Mouse (Mus musculus): ENCODE data around the gene Ttc39b.

The Ttc39b gene

DNA sequence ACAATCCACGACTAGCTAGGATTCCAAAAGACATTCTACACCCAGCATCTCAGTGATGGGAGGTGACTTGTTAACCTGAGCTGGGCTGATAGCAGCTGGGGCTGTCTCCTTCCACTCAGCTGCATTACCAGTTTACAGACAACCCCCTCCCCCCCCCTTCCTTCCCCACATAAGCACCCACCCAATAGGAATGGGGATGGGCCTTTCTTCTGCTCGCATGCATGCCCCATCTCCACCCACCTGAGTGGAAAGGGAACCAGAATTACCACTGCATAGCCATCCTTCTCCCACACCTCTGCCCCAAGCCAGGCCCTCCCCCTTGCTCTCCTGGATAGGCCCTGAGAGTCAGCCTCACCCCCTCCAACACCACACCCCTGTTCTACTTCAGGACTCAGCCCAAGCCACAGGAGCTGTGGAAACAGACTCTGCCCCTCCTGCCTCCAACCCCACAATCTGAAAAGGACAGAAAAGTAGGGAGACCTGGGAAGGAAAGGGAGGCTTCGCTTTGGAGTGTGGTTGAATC is 6.2 kb downstream of the Ttc39b start:
- ATAC-seq (ENCODE audit: low TSS enrichment): no peak

DNA sequence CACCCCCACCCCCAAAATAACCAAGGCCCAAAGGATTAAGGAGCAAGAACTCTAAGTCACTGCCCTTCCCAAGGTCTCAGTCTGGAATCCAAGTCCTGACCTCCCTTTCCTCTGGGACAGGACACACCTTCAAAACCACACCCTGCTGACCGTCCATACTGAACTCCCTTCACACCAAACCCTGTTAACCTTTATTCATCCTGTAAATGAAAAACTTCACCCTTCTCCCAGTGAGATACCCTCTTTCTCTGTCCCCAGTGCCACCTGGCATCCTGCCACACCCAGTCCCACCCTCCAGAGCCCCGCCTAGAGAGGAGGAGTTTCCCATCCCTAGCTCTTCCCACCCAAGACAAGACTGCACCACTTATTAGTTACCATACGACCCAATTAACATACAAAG is 7.3 kb downstream of the Ttc39b start:
- no peak for ATAC-seq (ENCODE audit: low TSS enrichment)

DNA sequence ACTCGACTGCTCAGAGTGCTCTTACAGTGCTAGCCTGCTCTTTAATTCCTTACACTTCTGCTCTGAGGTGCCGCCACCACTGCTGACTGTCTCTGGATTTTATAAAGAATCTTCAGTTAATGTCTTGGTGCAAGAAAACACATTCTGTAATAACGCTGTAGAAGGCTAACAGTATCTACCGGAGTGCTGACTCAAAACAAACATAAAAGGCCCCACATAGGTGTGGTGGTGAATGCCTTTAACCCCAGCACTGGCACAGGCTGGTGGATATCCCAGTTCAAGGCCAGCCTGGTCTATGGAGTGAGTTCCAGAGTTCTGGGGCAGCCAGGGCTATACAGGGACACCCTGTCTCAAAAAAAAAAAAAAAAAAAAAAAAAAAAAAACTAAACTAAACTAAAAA is 8.1 kb downstream of the Ttc39b start:
- no peak for ATAC-seq (ENCODE audit: low TSS enrichment)

DNA sequence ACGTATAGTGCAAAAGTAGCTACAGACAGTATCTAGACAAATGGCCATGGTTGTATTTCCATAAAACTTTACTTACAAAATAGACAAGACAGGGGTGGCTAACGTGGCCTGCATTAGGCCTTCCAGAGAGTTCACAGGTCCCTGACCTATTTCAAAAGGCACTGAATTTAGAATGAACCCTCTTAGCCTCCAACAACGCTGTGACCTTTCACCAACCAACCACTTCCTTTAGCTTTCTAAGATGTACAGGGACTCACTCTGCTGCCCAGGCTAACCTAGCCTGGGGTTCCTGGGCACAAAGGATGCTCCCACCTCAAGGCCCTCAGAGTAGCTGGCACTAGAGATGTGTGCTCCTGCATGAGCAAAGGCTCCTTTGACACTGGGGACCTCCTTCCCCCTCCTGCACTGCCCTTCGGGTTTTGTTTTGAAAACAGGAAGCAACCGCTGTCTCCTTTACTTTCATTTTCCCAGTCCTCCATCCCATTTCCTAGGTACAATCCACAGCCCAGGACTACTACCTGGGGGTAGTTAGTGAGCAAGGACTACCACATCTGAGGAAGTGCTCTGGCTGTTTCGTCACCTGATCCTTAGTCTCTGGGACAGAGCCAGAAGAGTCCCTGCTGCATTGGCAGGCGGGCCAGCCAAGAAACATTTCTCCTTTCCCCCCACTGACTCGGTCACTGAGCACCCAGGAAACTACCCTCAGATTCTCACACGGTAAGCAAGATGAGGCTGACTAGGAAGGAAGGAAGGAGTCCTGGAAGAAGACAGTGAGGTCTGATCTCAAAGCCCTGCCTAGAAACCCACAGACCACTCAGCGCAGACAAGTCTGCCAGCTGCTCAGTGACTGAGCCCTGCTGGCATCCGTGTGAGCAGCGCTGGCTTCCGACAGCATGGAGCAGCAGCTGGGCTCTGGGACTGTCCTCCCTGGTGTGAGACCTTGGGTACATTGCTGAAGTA is 8.9 kb downstream of the Ttc39b start:
- ATAC-seq (ENCODE audit: low TSS enrichment): peak; percentile 31

DNA sequence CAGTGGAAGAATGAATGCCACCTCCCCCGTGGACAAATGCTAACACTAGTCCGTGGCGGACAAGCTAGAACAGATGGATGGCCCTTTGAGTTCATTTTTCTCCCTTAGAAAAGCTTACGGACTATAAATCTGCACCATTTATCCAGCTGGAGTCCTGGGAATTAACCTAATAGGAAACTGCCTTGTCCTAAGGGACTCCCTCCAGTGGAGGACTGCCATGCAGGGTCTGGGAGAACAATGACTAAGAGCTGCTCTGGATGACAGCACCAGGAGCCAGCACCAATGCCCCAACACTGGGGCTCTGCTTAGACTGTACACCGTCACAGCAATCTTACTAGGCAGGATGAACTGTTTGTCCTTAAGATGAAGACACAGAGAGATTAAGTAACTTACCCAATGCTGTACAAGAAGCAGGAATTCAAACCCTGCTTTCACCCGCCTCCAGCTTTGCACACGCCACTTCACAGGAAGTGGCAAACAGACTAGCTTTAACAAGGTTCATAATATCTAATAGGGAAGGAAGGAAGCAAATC is 9.7 kb downstream of the Ttc39b start:
- no peak for ATAC-seq (ENCODE audit: low TSS enrichment)

DNA sequence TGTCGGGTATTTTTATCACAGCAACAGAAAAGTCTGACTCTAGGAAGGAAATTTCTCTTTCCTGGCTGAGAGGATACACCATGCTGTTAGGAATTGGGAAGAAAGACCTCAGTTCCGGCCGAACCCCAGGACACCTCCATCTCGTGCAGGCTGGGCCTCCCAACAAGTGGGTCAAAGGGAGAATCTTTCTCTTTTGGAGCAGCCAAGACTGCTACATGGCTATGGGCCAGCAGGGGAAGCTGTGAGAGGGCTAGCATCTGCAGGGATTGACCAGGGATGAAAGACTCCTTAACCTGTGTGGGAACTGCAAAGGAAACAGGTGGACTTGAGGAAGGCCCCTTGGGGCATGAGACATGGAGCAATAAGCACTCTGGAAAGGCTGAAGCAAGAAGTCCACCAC is 11.7 kb downstream of the Ttc39b start:
- no peak for ATAC-seq (ENCODE audit: low TSS enrichment)

DNA sequence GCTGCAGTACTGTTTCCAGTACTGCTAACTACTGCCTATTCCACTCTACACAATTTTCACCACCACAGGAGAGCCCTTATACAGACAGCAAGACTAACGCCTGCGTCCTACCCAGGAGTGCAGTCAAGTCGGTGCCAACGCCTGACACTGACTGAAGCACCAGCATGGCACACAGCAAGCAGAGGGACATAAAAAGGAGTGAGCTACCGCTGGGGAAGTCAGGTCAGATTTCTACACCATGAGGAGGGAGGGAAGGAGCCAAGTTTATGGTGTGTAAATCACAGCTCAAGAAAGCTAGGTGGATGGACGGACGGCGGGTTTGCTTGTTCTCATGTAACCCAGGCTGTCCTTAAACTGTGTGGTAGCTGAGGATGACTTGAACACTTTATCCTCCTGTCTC is 12.6 kb downstream of the Ttc39b start:
- no peak for ATAC-seq (ENCODE audit: low TSS enrichment)

DNA sequence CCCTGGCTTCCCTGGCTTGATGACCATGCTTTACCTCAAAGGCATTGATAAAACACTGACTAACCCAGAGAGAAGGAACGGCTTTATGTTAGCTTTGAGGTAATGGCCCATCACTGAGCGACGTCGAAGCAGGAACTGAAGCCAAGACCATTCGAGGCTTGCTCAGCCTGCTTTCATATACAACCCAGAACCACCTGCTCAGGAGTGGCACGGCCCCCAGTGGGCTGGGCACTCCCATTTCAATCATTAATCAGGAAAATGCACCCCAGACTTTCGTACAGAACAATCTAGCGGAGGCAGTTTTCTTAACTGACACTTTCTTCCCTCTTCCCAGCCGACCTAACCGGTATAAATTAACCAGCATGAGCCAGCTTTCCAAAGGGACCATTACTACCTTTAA is 13.1 kb downstream of the Ttc39b start:
- ATAC-seq (ENCODE audit: low TSS enrichment): no peak

DNA sequence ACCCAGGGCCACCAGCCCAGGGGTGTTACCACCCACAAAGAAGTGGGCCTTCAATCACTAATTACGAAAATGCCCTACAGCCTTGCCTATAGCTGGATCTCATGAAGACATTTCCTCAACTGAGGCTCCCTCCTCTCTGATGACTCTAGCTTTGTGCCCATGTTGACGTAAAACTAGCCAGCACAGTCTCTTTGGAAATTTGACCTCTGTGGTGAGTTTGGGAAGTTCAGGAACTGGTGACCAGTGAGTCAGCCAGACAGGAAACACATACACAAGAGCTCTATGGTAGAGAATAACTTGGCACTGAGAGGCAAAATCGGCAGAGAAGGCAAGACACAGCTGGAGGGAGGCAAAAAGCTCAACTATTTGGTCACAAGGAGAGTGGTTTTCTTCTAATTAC is 15.1 kb downstream of the Ttc39b start:
- no peak for ATAC-seq (ENCODE audit: low TSS enrichment)

DNA sequence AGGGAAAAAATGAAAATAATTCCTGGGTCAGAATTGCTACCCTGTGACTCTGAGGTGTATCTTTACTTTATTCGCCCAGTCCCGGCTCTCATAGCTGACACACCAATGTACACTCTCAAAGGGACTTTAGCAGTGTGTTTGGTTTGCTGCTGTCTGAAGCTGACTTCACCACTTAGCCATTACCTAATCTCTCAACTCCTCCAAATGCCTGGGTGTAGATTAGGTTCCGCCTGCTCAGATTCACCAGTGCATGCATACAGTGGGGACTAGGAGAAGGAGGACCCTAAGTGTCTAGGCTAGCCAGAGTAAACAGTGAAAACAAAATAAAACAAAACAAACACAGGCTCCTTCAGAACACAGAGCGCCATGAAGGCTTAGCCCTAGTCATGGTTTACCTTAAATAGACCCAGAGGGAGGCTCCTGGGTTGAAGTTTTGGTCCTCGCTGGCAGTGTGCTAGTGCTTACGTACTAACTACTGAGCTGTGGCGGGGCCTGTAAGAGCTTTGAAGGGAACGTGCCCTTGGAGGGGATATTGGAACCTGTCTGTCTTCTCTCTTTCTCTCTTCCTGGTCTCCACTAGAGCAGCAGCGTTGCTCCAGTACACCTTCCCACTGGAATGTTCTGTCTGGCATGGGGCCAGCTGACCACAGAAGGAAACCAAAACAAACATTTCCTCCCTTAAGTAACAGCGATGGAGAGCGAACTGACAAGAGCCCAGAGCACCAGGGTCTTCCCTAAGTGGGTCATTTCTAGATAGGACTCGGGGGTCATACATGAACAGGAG is 16.2 kb downstream of the Ttc39b start:
- no peak for ATAC-seq (ENCODE audit: low TSS enrichment)

DNA sequence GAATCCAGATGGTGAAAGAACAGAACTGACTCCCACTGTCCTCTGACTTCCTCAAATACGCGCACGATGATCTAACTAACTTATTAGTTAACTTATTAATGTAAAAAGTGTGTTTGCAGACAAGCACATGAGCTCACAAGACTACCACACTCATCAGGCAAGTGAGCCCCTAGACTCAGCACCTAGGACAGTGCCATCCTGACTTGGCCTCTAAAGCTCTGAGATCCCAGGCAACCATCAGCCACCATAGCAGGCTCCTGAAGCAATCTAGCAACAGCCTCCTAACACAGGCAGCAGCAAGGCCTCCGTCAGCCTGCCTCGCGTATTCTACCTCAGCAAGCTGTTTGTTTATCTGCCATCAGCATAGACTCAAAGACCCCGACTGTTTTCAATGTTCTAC is 17.2 kb downstream of the Ttc39b start:
- ATAC-seq (ENCODE audit: low TSS enrichment): no peak

DNA sequence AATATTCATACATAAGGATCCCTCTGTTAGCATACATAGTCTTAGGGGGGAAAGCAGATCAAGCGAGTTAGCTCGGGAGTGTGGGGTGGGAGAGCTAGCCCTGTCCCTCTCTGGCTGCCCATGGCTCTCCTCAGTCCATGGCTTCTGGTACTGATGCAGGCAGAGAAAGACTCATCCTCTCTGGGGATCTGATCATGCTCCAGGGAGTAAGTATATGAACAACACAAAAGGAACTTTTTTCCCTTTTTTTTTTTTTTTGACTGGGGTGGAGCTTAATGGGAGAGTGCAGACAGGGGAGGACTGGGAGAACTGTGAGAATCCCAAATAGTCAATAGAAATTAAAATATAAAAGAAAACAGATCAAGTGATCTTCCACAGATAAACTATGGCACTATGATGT is 19.0 kb downstream of the Ttc39b start:
- no peak for ATAC-seq (ENCODE audit: low TSS enrichment)

DNA sequence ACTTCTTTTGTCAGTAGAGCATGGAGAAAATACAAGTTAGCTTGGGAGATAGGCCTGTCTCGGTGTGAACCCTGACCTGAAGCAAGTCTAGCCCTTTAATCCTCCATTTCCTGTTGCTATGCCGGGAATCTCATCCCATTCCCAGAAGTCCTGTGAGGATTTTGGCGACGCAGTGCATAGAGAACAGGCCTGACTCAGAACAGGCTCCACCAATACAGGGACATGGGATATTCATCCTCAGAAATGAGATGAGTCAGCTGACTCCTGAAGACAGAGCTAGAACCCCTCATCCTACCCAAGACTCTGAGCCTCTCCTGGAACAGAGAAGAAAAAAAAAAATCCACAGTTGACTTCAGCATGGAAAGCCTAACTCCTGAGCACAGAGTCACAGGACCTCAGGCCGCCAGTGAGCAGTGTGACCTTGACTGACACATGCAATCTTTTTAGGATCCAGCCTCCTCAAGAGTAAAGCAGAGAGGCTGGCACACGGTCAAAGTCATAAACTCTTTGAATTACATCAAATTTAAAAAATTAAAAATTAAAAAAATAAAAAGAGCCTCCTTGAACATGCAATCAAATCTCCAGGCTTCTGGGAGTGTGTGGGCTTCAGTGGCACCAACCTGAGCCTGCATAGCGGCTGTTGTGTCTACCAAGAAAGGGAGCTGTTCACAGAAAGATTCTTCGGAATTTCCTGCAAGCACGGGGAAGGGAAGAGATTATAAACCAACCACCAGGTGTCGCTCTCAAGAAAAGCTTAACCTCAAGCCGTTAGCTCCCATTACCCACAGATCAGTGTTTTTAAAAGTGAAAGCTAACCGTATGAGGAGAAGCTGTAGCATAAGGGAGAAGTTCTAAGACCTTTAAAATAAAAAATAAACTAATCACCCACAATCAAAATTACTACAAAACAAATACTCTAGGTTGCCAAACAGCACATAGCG is 20.9 kb downstream of the Ttc39b start:
- peak; percentile 88 for ATAC-seq (ENCODE audit: low TSS enrichment)

DNA sequence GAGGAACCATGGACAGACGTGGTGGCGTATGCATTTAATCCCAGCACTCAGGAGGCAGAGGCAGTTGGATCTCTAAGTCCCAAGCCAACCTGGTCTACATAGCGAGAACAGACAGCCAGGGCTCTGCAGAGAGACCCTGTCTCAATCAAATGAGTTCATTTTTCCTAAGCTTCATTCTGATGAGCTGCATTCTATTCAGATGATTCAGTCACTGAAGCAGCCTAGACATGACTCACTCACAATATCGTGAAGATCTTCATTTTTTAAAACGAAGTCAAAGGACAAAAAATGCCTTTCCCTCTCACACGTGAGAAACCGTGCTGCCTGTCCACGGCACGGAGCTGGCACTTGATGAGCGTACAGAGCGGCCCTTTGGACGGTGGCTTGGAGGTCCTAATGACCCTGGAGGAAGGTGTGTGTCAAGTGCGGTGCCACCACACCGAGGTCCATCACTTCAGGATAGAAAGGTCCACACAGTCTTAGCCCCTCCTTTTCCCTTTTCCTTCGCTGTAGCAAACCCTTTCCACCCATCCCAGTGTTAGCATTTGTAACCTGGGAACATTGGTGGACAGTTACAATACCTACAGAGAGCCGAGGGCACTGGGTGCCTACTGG is 21.8 kb downstream of the Ttc39b start:
- peak; percentile 10; the same call in 1 of the 2 replicates for ATAC-seq (ENCODE audit: low TSS enrichment)

DNA sequence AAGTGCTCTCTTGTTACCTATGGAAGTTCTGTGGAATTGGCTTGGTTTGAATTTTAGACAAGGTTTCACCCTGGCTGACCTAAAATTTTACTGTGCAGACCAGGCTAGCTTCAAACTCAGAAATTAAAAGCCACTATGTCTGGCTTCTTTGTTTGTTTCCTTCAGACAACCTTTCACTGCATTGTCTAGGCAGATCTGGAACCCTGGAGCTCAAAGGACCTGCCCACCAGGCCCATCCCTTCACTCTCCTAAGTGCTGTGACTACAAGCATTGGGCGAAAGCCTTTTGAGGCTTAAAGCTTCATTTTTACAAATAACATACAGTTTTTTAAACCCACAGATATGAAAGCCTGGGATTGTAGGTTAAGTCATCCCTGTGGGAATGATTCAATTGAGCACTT is 22.3 kb downstream of the Ttc39b start:
- ATAC-seq (ENCODE audit: low TSS enrichment): no peak

DNA sequence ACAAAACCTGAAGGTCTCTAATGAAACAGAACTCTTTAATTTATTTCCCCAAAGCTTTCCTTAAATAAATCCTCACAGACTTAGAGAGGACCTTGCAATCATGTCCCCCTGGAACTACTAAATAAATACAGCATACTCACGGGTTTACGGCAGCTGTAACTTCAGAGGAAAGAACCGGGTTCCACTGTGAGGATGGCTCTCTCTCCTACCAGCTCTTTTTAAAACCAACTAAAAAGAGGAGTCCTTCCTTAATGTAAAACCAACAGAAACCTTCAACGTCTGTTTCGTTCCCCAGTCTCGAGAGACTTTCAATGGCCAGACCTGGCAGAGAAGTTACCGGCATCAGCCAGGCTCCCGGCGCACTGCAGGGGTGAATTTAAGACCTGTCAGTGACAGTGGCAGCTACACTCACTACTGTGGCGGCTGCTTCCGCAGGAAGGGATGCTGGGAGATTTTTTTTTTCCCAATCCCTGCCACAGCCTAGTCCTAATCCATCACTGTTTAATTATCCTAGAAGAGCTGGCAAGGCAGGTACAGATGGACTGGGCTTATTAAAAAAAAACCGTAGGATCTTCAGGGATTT is 39.2 kb downstream of the Ttc39b start:
- peak; percentile 63 for ATAC-seq (ENCODE audit: low TSS enrichment)

DNA sequence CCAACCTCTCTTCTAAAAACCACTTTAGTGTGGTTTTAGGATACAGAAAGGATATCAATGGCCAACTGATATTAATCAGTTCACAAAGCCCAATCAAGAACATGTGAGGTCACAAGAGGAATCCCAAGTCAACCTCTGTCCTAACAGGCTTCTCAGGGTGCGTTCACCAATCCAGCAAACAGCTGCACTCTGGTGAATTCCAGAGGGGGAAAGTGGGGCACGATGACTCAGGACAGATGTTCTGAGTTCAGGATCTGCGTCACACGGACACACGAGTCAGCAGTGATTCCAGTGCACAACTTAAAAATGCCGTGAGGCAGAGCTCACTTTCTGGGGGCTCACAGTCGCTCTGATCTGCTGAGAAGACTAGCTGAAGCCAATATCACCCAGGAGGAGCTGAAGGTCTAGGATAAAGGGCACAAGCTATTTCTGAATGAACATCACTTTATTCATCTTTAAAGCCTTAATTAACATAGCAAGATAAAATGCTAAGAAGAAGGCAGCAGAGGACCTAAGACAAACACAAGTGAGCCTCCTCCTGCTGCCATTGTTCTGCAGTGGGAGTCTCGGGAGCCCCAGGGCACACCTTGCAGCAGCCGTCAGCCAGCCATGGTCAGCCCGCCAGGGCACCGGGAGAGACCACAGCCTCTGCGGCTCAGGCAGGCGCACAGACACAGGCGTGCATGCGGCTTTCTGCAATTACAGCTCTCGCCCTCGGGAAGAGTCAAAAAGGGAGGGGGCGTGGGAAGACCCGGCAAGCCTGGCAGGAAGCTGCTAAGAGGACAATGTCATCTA is 39.9 kb downstream of the Ttc39b start:
- peak; percentile 55 for ATAC-seq (ENCODE audit: low TSS enrichment)

DNA sequence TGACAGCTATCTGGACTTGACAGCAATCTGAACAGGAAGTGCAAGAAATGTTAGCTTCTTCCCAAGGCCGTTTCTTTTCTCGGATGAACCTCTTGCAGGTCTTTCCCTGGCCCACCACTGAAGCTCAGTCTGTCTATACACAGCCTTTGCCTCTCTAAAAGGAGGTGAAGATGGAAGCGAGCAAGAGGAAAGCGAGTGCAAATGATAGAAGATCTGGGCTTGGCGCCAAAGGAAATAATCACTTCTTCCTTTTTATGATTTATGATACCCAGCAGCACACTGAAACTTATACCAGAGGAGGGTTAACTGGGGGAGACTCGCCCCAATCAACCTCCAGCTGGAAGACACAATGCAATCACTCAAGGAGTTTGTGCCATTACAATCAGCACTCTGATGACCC is 41.6 kb downstream of the Ttc39b start:
- no peak for ATAC-seq (ENCODE audit: low TSS enrichment)

DNA sequence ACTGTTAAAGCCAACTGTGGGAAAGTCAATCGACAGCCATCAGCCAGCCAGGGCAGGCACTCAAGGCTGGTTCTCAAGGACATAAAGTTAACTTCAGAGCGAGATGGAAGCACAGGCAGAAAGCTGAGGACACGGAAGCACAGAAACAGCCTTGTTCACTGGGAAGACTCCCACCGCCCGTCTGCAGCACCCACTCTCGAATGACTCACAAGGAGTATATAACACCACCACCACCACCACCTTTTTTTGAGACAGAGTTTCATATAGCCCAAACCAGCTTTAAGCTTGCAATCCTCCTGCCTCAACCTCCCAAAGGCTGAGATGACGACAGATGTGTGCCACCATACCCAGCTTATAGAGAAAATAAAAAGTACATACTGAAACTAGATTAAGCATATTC is 44.8 kb downstream of the Ttc39b start:
- ATAC-seq (ENCODE audit: low TSS enrichment): peak; percentile 80

DNA sequence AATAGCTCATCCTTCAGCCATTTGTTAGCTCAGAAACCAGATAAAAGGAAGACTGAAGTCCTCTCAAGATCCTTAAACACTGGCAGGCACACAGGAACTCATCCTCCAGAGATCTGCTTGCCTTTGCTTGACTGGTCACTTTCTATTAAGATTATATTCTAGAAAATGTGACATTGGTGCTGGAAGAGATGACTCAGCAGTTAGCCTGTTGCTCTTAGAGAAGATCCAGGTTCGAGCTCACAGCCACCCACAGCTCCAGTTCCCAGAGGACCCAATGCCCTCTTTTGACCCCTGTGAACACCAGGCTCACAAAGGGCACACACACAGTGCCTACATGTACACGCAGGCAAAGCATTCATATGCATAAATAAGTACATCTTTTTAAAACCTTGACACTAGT is 49.8 kb downstream of the Ttc39b start:
- no peak for ATAC-seq (ENCODE audit: low TSS enrichment)
